Mouse (Mus musculus): ENCODE results near the gene Chrm2.

GRCm38 (mm10) chr6:36393705-36394104, 5.8 kb downstream of the Chrm2 start:
- TF ChIP-seq CTCF (IDR thresholded peaks at IDR 0.05) (peak; percentile 72), POLR2A (IDR thresholded peaks at IDR 0.05; ENCODE audit: insufficient read depth, low read depth, low read length) (no peak)
